Mouse (Mus musculus) hindbrain, embryonic 14.5 days (tissue): ENCODE measurements around the gene Ubr1. TPM values are rescaled to one million over a fixed set of nuclear protein-coding genes. Genes with fewer than 3 reads are reported as not detected.
"Not testable (repeated sequence)": the region's sequence is repeated elsewhere in the genome, so short reads cannot be mapped to it uniquely, and the experiment has no call there.

Source experiments
- ATAC-seq: fragments of 200-750 bp; cut with Nextera tagmentation; 2 replicates; pipeline ENCODE4 v1.8.0; 2017; ENCODE audit warnings: moderate number of reproducible peaks, mild to moderate bottlenecking, moderate TSS enrichment, moderate library complexity; ENCODE audit not compliant: low FRiP score
- DNase-seq: peaks from one replicate; pipeline ENCODE4 v3.0.0-alpha.2; 2015; ENCODE audit warnings: low spot score
- H3K27ac ChIP-seq: fragments of 300-500 bp; sonication (generic); 2 replicates; pipeline ENCODE4 v1.5.1; 2014; ENCODE audit warnings: mild to moderate bottlenecking, moderate library complexity
- H3K27me3 ChIP-seq: fragments of 300-500 bp; sonication (generic); 2 replicates; pipeline ENCODE4 v1.6.1; 2014; ENCODE audit warnings: mild to moderate bottlenecking, low read length, mixed read lengths; ENCODE audit not compliant: control insufficient read depth, insufficient read depth
- H3K36me3 ChIP-seq: fragments of 300-500 bp; sonication (generic); replicated peaks from 2 replicates; pipeline ENCODE4 v1.6.1; 2014; ENCODE audit not compliant: control insufficient read depth, insufficient read depth
- H3K4me1 ChIP-seq: fragments of 300-500 bp; sonication (generic); replicated peaks from 2 replicates; pipeline ENCODE4 v1.6.1; 2014; ENCODE audit warnings: antibody characterized with exemption, low read length, mixed read lengths; ENCODE audit not compliant: control insufficient read depth, insufficient read depth
- H3K4me2 ChIP-seq: fragments of 300-500 bp; sonication (generic); replicated peaks from 2 replicates; pipeline ENCODE4 v1.6.1; 2014; ENCODE audit warnings: mild to moderate bottlenecking, moderate library complexity
- H3K4me3 ChIP-seq: fragments of 300-500 bp; sonication (generic); replicated peaks from 2 replicates; pipeline ENCODE4 v1.5.1; 2014; ENCODE audit warnings: mild to moderate bottlenecking, low read length
- H3K9ac ChIP-seq: fragments of 300-500 bp; sonication (generic); 2 replicates; pipeline ENCODE4 v1.6.1; 2014
- H3K9me3 ChIP-seq: fragments of 300-500 bp; sonication (generic); 2 replicates; pipeline ENCODE4 v1.6.1; 2016; ENCODE audit warnings: low read length; ENCODE audit not compliant: control insufficient read depth
- WGBS: fragments of 180-500 bp; shearing (Covaris S2); extraction: QIAGEN DNeasy Blood & Tissue Kit; methylation state at CpG from one replicate; pipeline ENCODE4 v1.1.7; 2014; 5-methylcytosine and 5-hydroxymethylcytosine counted together
- polyA plus RNA-seq: library from polyadenylated mRNA; unstranded; fragments of >200 nt; fragmentation: Nextera tagmentation; extraction: Ambion mirVana; gene quantifications from 2 replicates; pipeline ENCODE4 v1.2.1, GENCODE M21; 2014

The Ubr1 gene
- polyA plus RNA-seq, 1 experiment from 2014 or later: 32.8 TPM

GRCm38 (mm10) chr2:121004018-121004811, 33.7 kb upstream of the Ubr1 start:
- ATAC-seq (no peak), DNase-seq (no peak)
- no peaks in the 10 kb centered on the region for H3K9me3 ChIP-seq
- H3K4me2 ChIP-seq: no peak overlapping the region
- no peaks in the 10 kb centered on the region for H3K36me3 ChIP-seq
- H3K4me1 ChIP-seq: peaks cover 5% of the 10 kb centered on the region
- H3K4me3 ChIP-seq: no peak overlapping the region
- no peak overlapping the region for H3K9ac ChIP-seq
- H3K27ac ChIP-seq: no peak overlapping the region
- no peaks in the 10 kb centered on the region for H3K27me3 ChIP-seq
- WGBS: 86% methylated on average over 7 of the region's 7 CpGs

GRCm38 (mm10) chr2:121003586-121003985, 33.1 kb upstream of the Ubr1 start:
- H3K4me3 ChIP-seq: no peak overlapping the region
- no peak overlapping the region for H3K27ac ChIP-seq
- H3K9ac ChIP-seq: no peak overlapping the region
- ATAC-seq: no peak
- H3K9me3 ChIP-seq: no peaks in the 10 kb centered on the region
- 72% methylated on average over 2 of the region's 2 CpGs for WGBS
- no peaks in the 10 kb centered on the region for H3K4me1 ChIP-seq
- H3K36me3 ChIP-seq: no peaks in the 10 kb centered on the region
- no peak for DNase-seq
- no peak overlapping the region for H3K4me2 ChIP-seq
- H3K27me3 ChIP-seq: no peaks in the 10 kb centered on the region

GRCm38 (mm10) chr2:120998863-120999262, 28.3 kb upstream of the Ubr1 start:
- ATAC-seq: no peak

GRCm38 (mm10) chr2:120996607-120997006, 26.1 kb upstream of the Ubr1 start:
- not testable (repeated sequence) for H3K27ac ChIP-seq, ATAC-seq, H3K4me2 ChIP-seq, H3K4me1 ChIP-seq, H3K4me3 ChIP-seq, H3K27me3 ChIP-seq, H3K9ac ChIP-seq, DNase-seq, H3K9me3 ChIP-seq
- H3K36me3 ChIP-seq: peaks cover 16% of the 10 kb centered on the region; the same call in 1 of the 2 replicates
- 85% methylated on average over 1 of the region's 1 CpGs for WGBS

More at GRCm38 (mm10) chr2:120998863-120999262, 28.3 kb upstream of the Ubr1 start:
- WGBS: 91% methylated on average over 8 of the region's 8 CpGs
- H3K4me1 ChIP-seq: no peaks in the 10 kb centered on the region
- DNase-seq: peak; percentile 26
- H3K4me3 ChIP-seq: no peak overlapping the region
- no peaks in the 10 kb centered on the region for H3K27me3 ChIP-seq
- 0 out of 2 replicates have a peak, but pooled peaks cover 2% of the 10 kb centered on the region for H3K36me3 ChIP-seq
- no peaks in the 10 kb centered on the region for H3K9me3 ChIP-seq
- no peak overlapping the region for H3K4me2 ChIP-seq
- no peak overlapping the region for H3K9ac ChIP-seq
- no peak overlapping the region for H3K27ac ChIP-seq

GRCm38 (mm10) chr2:120991196-120991595, 20.7 kb upstream of the Ubr1 start:
- ATAC-seq (no peak), DNase-seq (no peak)
- no peaks in the 10 kb centered on the region for H3K9me3 ChIP-seq
- no peaks in the 10 kb centered on the region for H3K4me1 ChIP-seq
- H3K9ac ChIP-seq: no peak overlapping the region
- H3K4me3 ChIP-seq: no peak overlapping the region
- no peak overlapping the region for H3K4me2 ChIP-seq
- no peaks in the 10 kb centered on the region for H3K27me3 ChIP-seq
- WGBS: 77% methylated on average over 4 of the region's 4 CpGs
- no peak overlapping the region for H3K27ac ChIP-seq
- peaks cover 25% of the 10 kb centered on the region for H3K36me3 ChIP-seq

- Histone ChIP-seq H3K9me3 (no peaks in the 10 kb centered on the region), H3K4me1 (no peaks in the 10 kb centered on the region), H3K27me3 (no peaks in the 10 kb centered on the region), H3K27ac (no peak overlapping the region), H3K4me2 (no peak overlapping the region), H3K4me3 (no peak overlapping the region), H3K36me3 (peaks cover 28% of the 10 kb centered on the region), H3K9ac (no peak overlapping the region)
- DNase-seq: no peak
- ATAC-seq: no peak
- 88% methylated on average over 1 of the region's 1 CpGs for WGBS
Measured at GRCm38 (mm10) chr2:120985241-120985640, 14.7 kb upstream of the Ubr1 start.

- Histone ChIP-seq H3K4me2 (no peak overlapping the region), H3K4me1 (no peaks in the 10 kb centered on the region), H3K27me3 (no peaks in the 10 kb centered on the region), H3K9me3 (no peaks in the 10 kb centered on the region), H3K9ac (no peak overlapping the region), H3K4me3 (no peak overlapping the region), H3K36me3 (peaks cover 33% of the 10 kb centered on the region), H3K27ac (no peak overlapping the region)
- 10% methylated on average over 2 of the region's 2 CpGs for WGBS
- no peak for ATAC-seq
- no peak for DNase-seq
Measured at GRCm38 (mm10) chr2:120983611-120984010, 13.1 kb upstream of the Ubr1 start.

GRCm38 (mm10) chr2:120980861-120981260, 10.3 kb upstream of the Ubr1 start:
- no peak for ATAC-seq
- 0 out of 2 replicates have a peak, but pooled peaks cover 6% of the 10 kb centered on the region for H3K4me1 ChIP-seq
- no peaks in the 10 kb centered on the region for H3K9me3 ChIP-seq
- H3K4me3 ChIP-seq: no peak overlapping the region
- H3K4me2 ChIP-seq: no peak overlapping the region
- no peaks in the 10 kb centered on the region for H3K27me3 ChIP-seq
- peaks cover 21% of the 10 kb centered on the region for H3K36me3 ChIP-seq
- DNase-seq: no peak
- H3K27ac ChIP-seq: no peak overlapping the region
- H3K9ac ChIP-seq: no peak overlapping the region
- 69% methylated on average over 2 of the region's 2 CpGs for WGBS

GRCm38 (mm10) chr2:120979819-120980218, 9.3 kb upstream of the Ubr1 start:
- H3K27me3 ChIP-seq: no peaks in the 10 kb centered on the region
- no peak overlapping the region for H3K4me3 ChIP-seq
- ATAC-seq (no peak), DNase-seq (no peak)
- no peak overlapping the region for H3K9ac ChIP-seq
- no peaks in the 10 kb centered on the region for H3K9me3 ChIP-seq
- H3K27ac ChIP-seq: no peak overlapping the region
- WGBS: 100% methylated on average over 1 of the region's 1 CpGs
- peaks cover 15% of the 10 kb centered on the region for H3K36me3 ChIP-seq
- H3K4me2 ChIP-seq: no peak overlapping the region
- 0 out of 2 replicates have a peak, but pooled peaks cover 6% of the 10 kb centered on the region for H3K4me1 ChIP-seq
